Mouse (Mus musculus): ENCODE measurements around the gene Sesn2. TPM values are rescaled to one million over a fixed set of nuclear protein-coding genes. Genes with fewer than 3 reads are reported as not detected.
A peak's percentile ranks its signal among the peaks of the same experiment; 100 is the strongest.

Gene Sesn2
- polyA plus RNA-seq, 1 experiment from 2014 or later: 4.4 TPM

- peak within 1 kb of the TSS; percentile 43 to 76; a peak in 3 of 4 replicates for H3K27ac ChIP-seq (replicated peaks in 1 of 2; ENCODE audit: control insufficient read depth in 1 of 2, insufficient read depth in 1 of 2, low read depth in 2 of 2, low read length in 2 of 2)
- H3K9me3 ChIP-seq (ENCODE audit: control insufficient read depth, low read length): no peaks in the 10 kb centered on the region
- ATAC-seq (ENCODE audit: insufficient number of reproducible peaks, insufficient read depth, low FRiP score, low read depth): peak; percentile 71
- under 1% methylated on average over 60 of the region's 60 CpGs for WGBS
- peak within 1 kb of the TSS; percentile 80 for H3K4me2 ChIP-seq (ENCODE audit: low read length)
- peaks cover 48% of the 10 kb centered on the region for H3K36me3 ChIP-seq (ENCODE audit: control insufficient read depth, insufficient read depth, low read length)
- no peaks in the 10 kb centered on the region for H3K27me3 ChIP-seq (ENCODE audit: control insufficient read depth, insufficient read depth, low read length)
- H3K4me3 ChIP-seq (ENCODE audit: control insufficient read depth in 1 of 2, insufficient read depth in 1 of 2, low read depth in 1 of 2, low read length in 2 of 2): peak within 1 kb of the TSS; percentile 97 to 98
- H3K4me1 ChIP-seq (ENCODE audit: control insufficient read depth in 2 of 2, insufficient read depth in 2 of 2, low read length in 2 of 2): peaks cover 5 to 32% of the 10 kb centered on the region in 2 experiments; a peak in 3 of 4 replicates
- peak within 1 kb of the TSS; percentile 95 for H3K9ac ChIP-seq (ENCODE audit: low read length)
Measured at GRCm38 (mm10) chr4:132535406-132536121, 25.3 kb upstream of the Sesn2 start, which contains the start of gene Dnajc8. Dnajc8 (plus strand) TSS chr4:132535550.

GRCm38 (mm10) chr4:132532981-132533916 lies 22.9 kb upstream of the Sesn2 start, which contains the start of gene Atpif1:
Atpif1 (minus strand) TSS chr4:132533659.
- WGBS: under 1% methylated on average over 63 of the region's 63 CpGs

GRCm38 (mm10) chr4:132532496-132532895 lies 22.2 kb upstream of the Sesn2 start:
- Histone ChIP-seq H3K9ac (ENCODE audit: low read length) (peak overlapping the region; percentile 95), H3K9me3 (ENCODE audit: control insufficient read depth, low read length) (no peaks in the 10 kb centered on the region), H3K36me3 (ENCODE audit: control insufficient read depth, insufficient read depth, low read length) (peaks cover 34% of the 10 kb centered on the region), H3K4me3 (ENCODE audit: control insufficient read depth in 1 of 2, insufficient read depth in 1 of 2, low read depth in 1 of 2, low read length in 2 of 2) (peak overlapping the region; percentile 77 to 98), H3K27me3 (ENCODE audit: control insufficient read depth, insufficient read depth, low read length) (no peaks in the 10 kb centered on the region), H3K4me2 (ENCODE audit: low read length) (peak overlapping the region; percentile 75), H3K27ac (replicated peaks in 1 of 2; ENCODE audit: control insufficient read depth in 1 of 2, insufficient read depth in 1 of 2, low read depth in 2 of 2, low read length in 2 of 2) (peak overlapping the region; percentile 96 to 99), H3K4me1 (ENCODE audit: control insufficient read depth in 2 of 2, insufficient read depth in 2 of 2, low read length in 2 of 2) (peaks cover 5 to 32% of the 10 kb centered on the region in 2 experiments; a peak in 3 of 4 replicates)
- 0% methylated on average over 5 of the region's 5 CpGs for WGBS
- ATAC-seq (ENCODE audit: insufficient number of reproducible peaks, insufficient read depth, low FRiP score, low read depth): peak; percentile 48; the same call in 1 of the 2 replicates

More at GRCm38 (mm10) chr4:132532981-132533916, 22.9 kb upstream of the Sesn2 start, which contains the start of gene Atpif1:
- H3K36me3 ChIP-seq (ENCODE audit: control insufficient read depth, insufficient read depth, low read length): peaks cover 41% of the 10 kb centered on the region
- peak within 1 kb of the TSS; percentile 96 to 99 for H3K27ac ChIP-seq (replicated peaks in 1 of 2; ENCODE audit: control insufficient read depth in 1 of 2, insufficient read depth in 1 of 2, low read depth in 2 of 2, low read length in 2 of 2)
- H3K4me3 ChIP-seq (ENCODE audit: control insufficient read depth in 1 of 2, insufficient read depth in 1 of 2, low read depth in 1 of 2, low read length in 2 of 2): peak within 1 kb of the TSS; percentile 77 to 98
- H3K9me3 ChIP-seq (ENCODE audit: control insufficient read depth, low read length): no peaks in the 10 kb centered on the region
- peak within 1 kb of the TSS; percentile 95 for H3K9ac ChIP-seq (ENCODE audit: low read length)
- H3K4me1 ChIP-seq (ENCODE audit: control insufficient read depth in 2 of 2, insufficient read depth in 2 of 2, low read length in 2 of 2): peaks cover 5 to 32% of the 10 kb centered on the region in 2 experiments; a peak in 3 of 4 replicates
- H3K4me2 ChIP-seq (ENCODE audit: low read length): peak within 1 kb of the TSS; percentile 75
- H3K27me3 ChIP-seq (ENCODE audit: control insufficient read depth, insufficient read depth, low read length): no peaks in the 10 kb centered on the region
- ATAC-seq (ENCODE audit: insufficient number of reproducible peaks, insufficient read depth, low FRiP score, low read depth): peak; percentile 76

GRCm38 (mm10) chr4:132530033-132530804 lies 19.9 kb upstream of the Sesn2 start:
- H3K36me3 ChIP-seq (ENCODE audit: control insufficient read depth, insufficient read depth, low read length): peaks cover 26% of the 10 kb centered on the region
- no peak overlapping the region for H3K9ac ChIP-seq (ENCODE audit: low read length)
- ATAC-seq (ENCODE audit: insufficient number of reproducible peaks, insufficient read depth, low FRiP score, low read depth): no peak
- no peak overlapping the region for H3K4me2 ChIP-seq (ENCODE audit: low read length)
- peaks cover 0 to 21% of the 10 kb centered on the region in 2 experiments; a peak in 2 of 4 replicates for H3K4me1 ChIP-seq (ENCODE audit: control insufficient read depth in 2 of 2, insufficient read depth in 2 of 2, low read length in 2 of 2)
- H3K4me3 ChIP-seq (ENCODE audit: control insufficient read depth in 1 of 2, insufficient read depth in 1 of 2, low read depth in 1 of 2, low read length in 2 of 2): no peak overlapping the region
- no peak overlapping the region for H3K27ac ChIP-seq (replicated peaks in 1 of 2; ENCODE audit: control insufficient read depth in 1 of 2, insufficient read depth in 1 of 2, low read depth in 2 of 2, low read length in 2 of 2)
- H3K27me3 ChIP-seq (ENCODE audit: control insufficient read depth, insufficient read depth, low read length): no peaks in the 10 kb centered on the region
- WGBS: 90% methylated on average over 20 of the region's 20 CpGs
- no peaks in the 10 kb centered on the region for H3K9me3 ChIP-seq (ENCODE audit: control insufficient read depth, low read length)

- Histone ChIP-seq H3K27me3 (ENCODE audit: control insufficient read depth, insufficient read depth, low read length) (no peaks in the 10 kb centered on the region), H3K9ac (ENCODE audit: low read length) (no peak overlapping the region), H3K4me1 (ENCODE audit: control insufficient read depth in 2 of 2, insufficient read depth in 2 of 2, low read length in 2 of 2) (peaks cover 5 to 20% of the 10 kb centered on the region in 2 experiments), H3K36me3 (ENCODE audit: control insufficient read depth, insufficient read depth, low read length) (peaks cover 26% of the 10 kb centered on the region), H3K9me3 (ENCODE audit: control insufficient read depth, low read length) (no peaks in the 10 kb centered on the region), H3K4me3 (ENCODE audit: control insufficient read depth in 1 of 2, insufficient read depth in 1 of 2, low read depth in 1 of 2, low read length in 2 of 2) (no peak overlapping the region), H3K27ac (replicated peaks in 1 of 2; ENCODE audit: control insufficient read depth in 1 of 2, insufficient read depth in 1 of 2, low read depth in 2 of 2, low read length in 2 of 2) (no peak overlapping the region), H3K4me2 (ENCODE audit: low read length) (no peak overlapping the region)
- no peak for ATAC-seq (ENCODE audit: insufficient number of reproducible peaks, insufficient read depth, low FRiP score, low read depth)
- WGBS: 72% methylated on average over 4 of the region's 4 CpGs
Measured at GRCm38 (mm10) chr4:132529344-132529743, 19.0 kb upstream of the Sesn2 start.

GRCm38 (mm10) chr4:132527917-132528522 lies 17.7 kb upstream of the Sesn2 start:
- H3K27ac ChIP-seq (replicated peaks in 1 of 2; ENCODE audit: control insufficient read depth in 1 of 2, insufficient read depth in 1 of 2, low read depth in 2 of 2, low read length in 2 of 2): no peak overlapping the region
- no peak overlapping the region for H3K4me2 ChIP-seq (ENCODE audit: low read length)
- peaks cover 7 to 16% of the 10 kb centered on the region in 2 experiments for H3K4me1 ChIP-seq (ENCODE audit: control insufficient read depth in 2 of 2, insufficient read depth in 2 of 2, low read length in 2 of 2)
- ATAC-seq (ENCODE audit: insufficient number of reproducible peaks, insufficient read depth, low FRiP score, low read depth): no peak
- no peaks in the 10 kb centered on the region for H3K27me3 ChIP-seq (ENCODE audit: control insufficient read depth, insufficient read depth, low read length)
- H3K9me3 ChIP-seq (ENCODE audit: control insufficient read depth, low read length): no peaks in the 10 kb centered on the region
- WGBS: 85% methylated on average over 8 of the region's 8 CpGs
- H3K9ac ChIP-seq (ENCODE audit: low read length): no peak overlapping the region
- peaks cover 26% of the 10 kb centered on the region for H3K36me3 ChIP-seq (ENCODE audit: control insufficient read depth, insufficient read depth, low read length)
- H3K4me3 ChIP-seq (ENCODE audit: control insufficient read depth in 1 of 2, insufficient read depth in 1 of 2, low read depth in 1 of 2, low read length in 2 of 2): no peak overlapping the region
